Mouse (Mus musculus) limb, embryonic 15.5 days (tissue): ENCODE data around the gene Opn5. TPM values are rescaled to one million over a fixed set of nuclear protein-coding genes. Genes with fewer than 3 reads are reported as not detected.

Experiments
- ATAC-seq: fragments of 200-750 bp; cut with Nextera tagmentation; 2 replicates; pipeline ENCODE4 v1.8.0; 2017; ENCODE audit warnings: low read depth, moderate TSS enrichment; ENCODE audit not compliant: insufficient number of reproducible peaks, low FRiP score, low TSS enrichment
- H3K27ac ChIP-seq: fragments of 300-500 bp; sonication (generic); 2 replicates; pipeline ENCODE4 v1.5.1; 2015; ENCODE audit warnings: moderate library complexity, mild to moderate bottlenecking, inconsistent platforms
- H3K27me3 ChIP-seq: fragments of 300-500 bp; sonication (generic); 2 replicates; pipeline ENCODE4 v1.6.1; 2015; ENCODE audit warnings: inconsistent platforms
- H3K36me3 ChIP-seq: fragments of 300-500 bp; sonication (generic); 2 replicates; pipeline ENCODE4 v1.6.1; 2015; ENCODE audit warnings: inconsistent platforms
- H3K4me1 ChIP-seq: fragments of 300-500 bp; sonication (generic); 2 replicates; pipeline ENCODE4 v1.6.1; 2015; ENCODE audit warnings: inconsistent platforms
- H3K4me2 ChIP-seq: fragments of 300-500 bp; sonication (generic); 2 replicates; pipeline ENCODE4 v1.6.1; 2015; ENCODE audit warnings: mild to moderate bottlenecking, inconsistent platforms
- H3K4me3 ChIP-seq: fragments of 300-500 bp; sonication (generic); 2 replicates; pipeline ENCODE4 v1.5.1; 2015; ENCODE audit warnings: mild to moderate bottlenecking, inconsistent platforms
- H3K9ac ChIP-seq: fragments of 300-500 bp; sonication (generic); 2 replicates; pipeline ENCODE4 v1.6.1; 2015; ENCODE audit warnings: inconsistent platforms
- H3K9me3 ChIP-seq: fragments of 300-500 bp; sonication (generic); 2 replicates; pipeline ENCODE4 v1.6.1; 2016; ENCODE audit warnings: inconsistent platforms
- WGBS: fragments of 180-500 bp; shearing (Covaris S2); methylation state at CpG from one replicate; pipeline ENCODE4 v1.1.7; 2015; 5-methylcytosine and 5-hydroxymethylcytosine counted together
- polyA plus RNA-seq: library from polyadenylated mRNA; unstranded; fragments of >200 nt; fragmentation: Nextera tagmentation; extraction: Ambion mirVana; gene quantifications from 2 replicates; pipeline ENCODE4 v1.2.1, GENCODE M21; 2015

The Opn5 gene
- polyA plus RNA-seq, 1 experiment from 2014 or later: not detected

- WGBS: 60% methylated on average over 3 of the region's 3 CpGs
- Histone ChIP-seq H3K9ac (no peak overlapping the region), H3K36me3 (no peaks in the 10 kb centered on the region), H3K9me3 (no peaks in the 10 kb centered on the region), H3K4me3 (no peak overlapping the region), H3K4me1 (peaks cover 6% of the 10 kb centered on the region; the same call in 1 of the 2 replicates), H3K27me3 (no peaks in the 10 kb centered on the region), H3K4me2 (no peak overlapping the region), H3K27ac (no peak overlapping the region)
- ATAC-seq: no peak
These were observed 31.0 kb downstream of the Opn5 start for GRCm38 (mm10) chr17:42580196-42580595.

- Histone ChIP-seq H3K27ac (peak overlapping the region; percentile 78), H3K4me3 (no peak overlapping the region), H3K9ac (no peak overlapping the region), H3K9me3 (no peaks in the 10 kb centered on the region), H3K27me3 (no peaks in the 10 kb centered on the region), H3K4me1 (peaks cover 6% of the 10 kb centered on the region; the same call in 1 of the 2 replicates), H3K36me3 (no peaks in the 10 kb centered on the region), H3K4me2 (peak overlapping the region; percentile 12; the same call in 1 of the 2 replicates)
- WGBS: 9% methylated on average over 6 of the region's 6 CpGs
- peak; percentile 79; the same call in 1 of the 2 replicates for ATAC-seq
These were observed 34.5 kb downstream of the Opn5 start for GRCm38 (mm10) chr17:42576671-42577168.

GRCm38 (mm10) chr17:42573786-42574185 lies 37.4 kb downstream of the Opn5 start:
- no peak overlapping the region for H3K27ac ChIP-seq
- ATAC-seq: no peak
- 83% methylated on average over 8 of the region's 8 CpGs for WGBS
- H3K9me3 ChIP-seq: no peaks in the 10 kb centered on the region
- no peak overlapping the region for H3K4me2 ChIP-seq
- no peaks in the 10 kb centered on the region for H3K36me3 ChIP-seq
- H3K4me3 ChIP-seq: no peak overlapping the region
- peaks cover 6% of the 10 kb centered on the region; the same call in 1 of the 2 replicates for H3K4me1 ChIP-seq
- H3K9ac ChIP-seq: no peak overlapping the region
- H3K27me3 ChIP-seq: no peaks in the 10 kb centered on the region

- Histone ChIP-seq H3K27me3 (no peaks in the 10 kb centered on the region), H3K9ac (no peak overlapping the region), H3K4me2 (no peak overlapping the region), H3K4me3 (no peak overlapping the region), H3K4me1 (no peaks in the 10 kb centered on the region), H3K27ac (no peak overlapping the region), H3K9me3 (no peaks in the 10 kb centered on the region), H3K36me3 (no peaks in the 10 kb centered on the region)
- WGBS: 88% methylated on average over 2 of the region's 2 CpGs
- no peak for ATAC-seq
These were observed 61.6 kb downstream of the Opn5 start for GRCm38 (mm10) chr17:42549578-42549977.

- no peak for ATAC-seq
- WGBS: 31% methylated on average over 5 of the region's 5 CpGs
- Histone ChIP-seq H3K36me3 (no peaks in the 10 kb centered on the region), H3K9ac (no peak overlapping the region), H3K4me3 (no peak overlapping the region), H3K27ac (no peak overlapping the region), H3K9me3 (no peaks in the 10 kb centered on the region), H3K4me2 (no peak overlapping the region), H3K4me1 (no peaks in the 10 kb centered on the region), H3K27me3 (no peaks in the 10 kb centered on the region)
These were observed 81.0 kb downstream of the Opn5 start for GRCm38 (mm10) chr17:42530147-42530546.

- no peak for ATAC-seq
- no peak overlapping the region for H3K4me2 ChIP-seq
- H3K9ac ChIP-seq: no peak overlapping the region
- H3K4me3 ChIP-seq: no peak overlapping the region
- no peak overlapping the region for H3K27ac ChIP-seq
- H3K4me1 ChIP-seq: no peaks in the 10 kb centered on the region
- no peaks in the 10 kb centered on the region for H3K9me3 ChIP-seq
- H3K27me3 ChIP-seq: no peaks in the 10 kb centered on the region
- no peaks in the 10 kb centered on the region for H3K36me3 ChIP-seq
- WGBS: 66% methylated on average over 9 of the region's 9 CpGs
These were observed 101.6 kb downstream of the Opn5 start for GRCm38 (mm10) chr17:42509356-42510262.

Other genes starting within 250 kb of the Opn5 start
- gene Adgrf4, start 80.9 kb upstream of the Opn5 start, polyA plus RNA-seq: 13.3 and 14.4 TPM in 2 replicates
- gene Adgrf2, start 130.8 kb upstream of the Opn5 start, polyA plus RNA-seq: 4.3 and 4.4 TPM in 2 replicates